Mouse (Mus musculus) myocyte (in vitro differentiated cells): ENCODE data around the gene Fam83c.

Experiments
- CEBPB ChIP-seq: IDR thresholded peaks from 2 replicates; pipeline ENCODE4 v1.6.1; 2011; ENCODE audit warnings: mild to moderate bottlenecking, moderate library complexity; ENCODE audit not compliant: poor library complexity, insufficient read depth, severe bottlenecking
- E2F4 ChIP-seq: IDR thresholded peaks from one replicate; pipeline ENCODE4 v1.6.1; 2011; ENCODE audit warnings: mild to moderate bottlenecking, control low read depth, moderate library complexity; ENCODE audit not compliant: insufficient read depth
- MAX ChIP-seq: IDR thresholded peaks from one replicate; pipeline ENCODE4 v1.6.1; 2011; ENCODE audit warnings: low read depth, mild to moderate bottlenecking, control low read depth
- MYOD1 ChIP-seq, 3 experiments: IDR thresholded peaks; one replicate each; pipeline ENCODE4 v1.6.1; 2011; ENCODE audit warnings: control low read depth in 2 of 3, low read depth in 2 of 3, mild to moderate bottlenecking in 2 of 3, moderate library complexity in 1 of 3; ENCODE audit not compliant: insufficient read length in 2 of 3, control insufficient read depth in 1 of 3
- MYOG ChIP-seq, 3 experiments: IDR thresholded peaks; one replicate each; pipeline ENCODE4 v1.6.1; 2011; ENCODE audit warnings: control low read depth in 2 of 3, low read depth in 2 of 3, mild to moderate bottlenecking in 2 of 3; ENCODE audit not compliant: insufficient read length in 2 of 3, control insufficient read depth in 1 of 3, insufficient read depth in 1 of 3
- POLR2A ChIP-seq: IDR thresholded peaks from one replicate; pipeline ENCODE4 v1.6.1; 2011; ENCODE audit warnings: low read depth, mild to moderate bottlenecking, control low read depth, moderate library complexity; ENCODE audit not compliant: insufficient read length
- POLR2AphosphoS2 ChIP-seq: IDR thresholded peaks from one replicate; pipeline ENCODE4 v1.6.1; 2011; ENCODE audit warnings: low read depth, control low read depth; ENCODE audit not compliant: insufficient read length
- REST ChIP-seq: IDR thresholded peaks from one replicate; pipeline ENCODE4 v1.6.1; 2011; ENCODE audit warnings: mild to moderate bottlenecking, control low read depth, moderate library complexity; ENCODE audit not compliant: insufficient read depth, insufficient read length
- SRF ChIP-seq: IDR thresholded peaks from one replicate; pipeline ENCODE4 v1.6.1; 2011; ENCODE audit warnings: low read depth; ENCODE audit not compliant: control insufficient read depth, insufficient read length
- TCF12 ChIP-seq: IDR thresholded peaks from one replicate; pipeline ENCODE4 v1.6.1; 2011; ENCODE audit warnings: mild to moderate bottlenecking, control low read depth; ENCODE audit not compliant: poor library complexity, insufficient read depth, severe bottlenecking
- TCF3 ChIP-seq: IDR thresholded peaks from one replicate; pipeline ENCODE4 v1.6.1; 2011; ENCODE audit warnings: low read depth, control low read depth; ENCODE audit not compliant: insufficient read length
- USF1 ChIP-seq: IDR thresholded peaks from one replicate; pipeline ENCODE4 v1.6.1; 2011; ENCODE audit warnings: low read depth, mild to moderate bottlenecking, control low read depth, moderate library complexity

DNA sequence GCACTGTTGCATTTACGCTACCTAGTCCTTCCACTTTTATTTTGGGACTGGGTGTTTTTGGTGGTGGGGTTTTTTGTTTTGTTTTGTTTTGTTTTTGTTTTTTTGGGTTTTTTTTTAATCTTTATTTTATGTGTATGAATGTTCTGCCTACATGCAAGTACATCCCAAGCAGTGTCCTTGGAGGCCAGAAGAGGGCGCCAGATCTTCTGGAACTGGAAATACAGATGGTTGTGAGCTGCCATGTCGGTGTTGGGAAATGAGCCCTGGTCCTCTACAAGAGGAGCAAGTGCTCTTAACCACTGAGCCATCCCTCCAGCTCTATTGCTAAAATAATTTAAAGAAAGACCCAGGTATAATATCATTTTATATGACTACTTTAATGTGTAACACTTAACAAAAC is 31.9 kb downstream of the Fam83c start:
- TF ChIP-seq USF1 (no peak), POLR2A (no peak), SRF (no peak), MYOG (IDR thresholded peaks at IDR 0.05; ENCODE audit: control insufficient read depth in 1 of 3, insufficient read depth in 1 of 3, insufficient read length in 2 of 3, low read depth in 2 of 3) (no peak), MAX (no peak), MYOD1 (IDR thresholded peaks at IDR 0.05; ENCODE audit: control insufficient read depth in 1 of 3, insufficient read length in 2 of 3, low read depth in 2 of 3) (no peak), TCF12 (no peak), TCF3 (no peak), POLR2AphosphoS2 (no peak), E2F4 (no peak), CEBPB (no peak), REST (no peak)
